Mouse (Mus musculus): ENCODE measurements at regions not wholly inside any gene's neighbourhood (a gene's known extent, or its start where the extent isn't known, plus 50 kb on each side); places are given as distances from the start of the nearest gene placed in this dataset.

DNA sequence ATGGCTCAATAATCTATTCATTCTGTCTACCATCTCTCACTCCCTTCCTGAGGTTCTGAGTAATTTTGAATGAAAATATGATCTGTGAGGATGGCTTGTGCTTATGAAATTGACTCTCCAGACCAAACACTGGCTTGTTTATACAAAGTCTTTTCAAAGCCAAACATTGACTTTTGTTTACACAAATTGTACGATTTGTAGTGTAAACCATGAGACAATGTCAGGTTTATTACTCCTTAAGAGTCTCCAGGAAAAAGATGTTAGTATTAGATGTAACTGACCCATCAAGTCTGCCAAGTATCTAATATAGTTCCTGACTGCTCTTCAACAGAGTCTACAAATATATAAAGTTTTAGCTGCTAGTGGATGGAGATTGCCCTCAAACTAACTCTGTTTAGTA, 1039.5 kb downstream of the Diaph3 start:
- no peak for TF ChIP-seq GATA1 (IDR thresholded peaks at IDR 0.05; ENCODE audit: borderline replicate concordance, low read length)
- TF ChIP-seq FLI1 (IDR thresholded peaks at IDR 0.05; ENCODE audit: low read length), result no peak
